Mouse (Mus musculus) ES-E14 (cell line): ENCODE data around the gene 5830411N06Rik. TPM values are rescaled to one million over a fixed set of nuclear protein-coding genes. Genes with fewer than 3 reads are reported as not detected.

Source experiments
- DNase-seq: peaks from one replicate; pipeline ENCODE4 v3.0.0-alpha.2; 2013; ENCODE audit warnings: low read depth, low spot score
- H3K27ac ChIP-seq: 2 replicates; pipeline ENCODE4 v1.5.1; 2012; ENCODE audit warnings: low read depth, mild to moderate bottlenecking, low read length, moderate library complexity, mixed read lengths; ENCODE audit not compliant: poor library complexity, insufficient read depth, severe bottlenecking
- H3K36me3 ChIP-seq: 2 replicates; pipeline ENCODE4 v1.6.1; 2012; ENCODE audit warnings: mild to moderate bottlenecking, low read length, moderate library complexity, mixed read lengths; ENCODE audit not compliant: control insufficient read depth, poor library complexity, insufficient read depth, severe bottlenecking
- H3K4me1 ChIP-seq, 2 experiments: fragments of 150-350 bp in 1 of 2; sonication (generic) in 1 of 2; 2 replicates each; pipeline ENCODE4 v1.6.1; 2012; ENCODE audit warnings: low read length in 2 of 2, mild to moderate bottlenecking in 1 of 2, mixed read lengths in 1 of 2; ENCODE audit not compliant: control insufficient read depth in 2 of 2, insufficient read depth in 2 of 2, poor library complexity in 1 of 2
- H3K4me3 ChIP-seq, 2 experiments: fragments of 150-350 bp in 1 of 2; sonication (generic) in 1 of 2; 2 replicates each; pipeline ENCODE4 v1.5.1; 2012; ENCODE audit warnings: low read length in 2 of 2, low read depth in 1 of 2, mild to moderate bottlenecking in 1 of 2, mixed read lengths in 1 of 2; ENCODE audit not compliant: insufficient read depth in 1 of 2, poor library complexity in 1 of 2, severe bottlenecking in 1 of 2
- H3K9ac ChIP-seq: 2 replicates; pipeline ENCODE4 v1.6.1; 2012; ENCODE audit warnings: low read depth, mild to moderate bottlenecking, low read length, mixed read lengths; ENCODE audit not compliant: poor library complexity, insufficient read depth, severe bottlenecking
- H3K9me3 ChIP-seq: fragments of 150-350 bp; sonication (generic); 2 replicates; pipeline ENCODE4 v1.6.1; 2012; ENCODE audit warnings: low read depth, mild to moderate bottlenecking, low read length; ENCODE audit not compliant: control insufficient read depth, insufficient read depth
- CHD2 ChIP-seq: IDR thresholded peaks from 2 replicates; pipeline ENCODE4 v1.6.1; 2014; ENCODE audit warnings: mild to moderate bottlenecking, low read depth, low read length, inconsistent platforms
- HCFC1 ChIP-seq: IDR thresholded peaks from 2 replicates; pipeline ENCODE4 v1.6.1; 2012; ENCODE audit warnings: low read length, inconsistent platforms, borderline replicate concordance; ENCODE audit not compliant: insufficient read depth
- MAFK ChIP-seq: IDR thresholded peaks from 2 replicates; pipeline ENCODE4 v1.6.1; 2014; ENCODE audit warnings: mild to moderate bottlenecking, low read depth, low read length, inconsistent platforms; ENCODE audit not compliant: insufficient read depth
- ZC3H11A ChIP-seq: IDR thresholded peaks from 2 replicates; pipeline ENCODE4 v1.6.1; 2012; ENCODE audit warnings: low read depth, mild to moderate bottlenecking, inconsistent platforms, low read length, borderline replicate concordance
- ZNF384 ChIP-seq: IDR thresholded peaks from 2 replicates; pipeline ENCODE4 v1.6.1; 2012; ENCODE audit warnings: low read depth, low read length, inconsistent platforms
- in situ Hi-C, 2 experiments: fragments of 600-800 bp; cut with MboI; formaldehyde crosslinking; loops; one replicate each; pipeline ENCODE4 v1.15.1; 2025; ENCODE audit warnings: low sequenced_read_pairs in 2 of 2, inconsistent platforms in 1 of 2; ENCODE audit not compliant: unreplicated experiment in 2 of 2
- total RNA-seq: library from RNA; depleted of rRNA; stranded (reverse); fragments of 300-350 nt; gene quantifications from 2 replicates; pipeline ENCODE4 v1.2.3, GENCODE M21; 2012; rRNA removed

5830411N06Rik gene
- total RNA-seq = not detected in 2 replicates

- TF ChIP-seq HCFC1 (no peak), CHD2 (no peak), MAFK (no peak)
- Histone ChIP-seq H3K36me3 (no peaks in the 10 kb centered on the region), H3K4me3 (no peak within 1 kb of the TSS), H3K9me3 (no peaks in the 10 kb centered on the region), H3K27ac (no peak within 1 kb of the TSS), H3K9ac (no peak within 1 kb of the TSS), H3K4me1 (no peaks in the 10 kb centered on the region)
- no peak for DNase-seq
- in situ Hi-C loops = no loop called here
These were observed at the start of gene 5830411N06Rik for GRCm38 (mm10) chr7:140247216-140247615. TSS of gene 5830411N06Rik (plus strand) at chr7:140247284.

DNA sequence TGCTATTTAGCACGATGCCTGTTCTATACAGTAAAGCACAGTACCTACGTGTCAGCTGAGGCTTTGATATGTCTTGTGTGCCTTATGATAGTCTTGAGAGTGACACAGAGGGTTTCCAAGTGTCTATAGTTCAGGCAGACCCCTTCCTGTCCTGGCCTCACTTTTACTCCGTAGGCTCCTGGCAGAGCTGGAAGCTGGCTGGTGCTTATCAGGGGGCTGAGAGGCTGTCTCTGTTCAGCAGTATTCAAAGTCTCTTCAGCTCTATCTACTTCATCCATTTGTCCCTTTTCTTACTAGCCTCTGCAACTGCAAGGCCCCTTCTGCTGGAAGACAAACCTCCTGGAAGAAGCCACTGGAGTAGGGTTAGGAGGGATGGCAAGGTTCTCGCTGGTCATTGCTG, 46.0 kb upstream of the 5830411N06Rik start:
- in situ Hi-C loops = no loop called here
- TF ChIP-seq MAFK (no peak), HCFC1 (no peak), CHD2 (no peak), ZNF384 (no peak), ZC3H11A (no peak)
- DNase-seq = no peak
- Histone ChIP-seq H3K9me3 (no peaks in the 10 kb centered on the region), H3K27ac (no peak overlapping the region), H3K9ac (no peak overlapping the region), H3K4me1 (no peaks in the 10 kb centered on the region), H3K4me3 (no peak overlapping the region), H3K36me3 (no peaks in the 10 kb centered on the region)

- no peak for TF ChIP-seq CHD2
- no peak for TF ChIP-seq ZC3H11A
- no peak for TF ChIP-seq MAFK
- no peak for TF ChIP-seq HCFC1
- no peak for TF ChIP-seq ZNF384
- Histone ChIP-seq H3K27ac (no peak within 1 kb of the TSS), H3K4me1 (no peaks in the 10 kb centered on the region), H3K4me3 (no peak within 1 kb of the TSS), H3K36me3 (no peaks in the 10 kb centered on the region), H3K9ac (no peak within 1 kb of the TSS), H3K9me3 (no peaks in the 10 kb centered on the region)
- DNase-seq = no peak
- in situ Hi-C loops = no loop called here
These were observed 41.2 kb upstream of the 5830411N06Rik start, which contains the start of gene Olfr524 for GRCm38 (mm10) chr7:140205864-140206263. TSS of gene Olfr524 (minus strand) at chr7:140205964.

DNA sequence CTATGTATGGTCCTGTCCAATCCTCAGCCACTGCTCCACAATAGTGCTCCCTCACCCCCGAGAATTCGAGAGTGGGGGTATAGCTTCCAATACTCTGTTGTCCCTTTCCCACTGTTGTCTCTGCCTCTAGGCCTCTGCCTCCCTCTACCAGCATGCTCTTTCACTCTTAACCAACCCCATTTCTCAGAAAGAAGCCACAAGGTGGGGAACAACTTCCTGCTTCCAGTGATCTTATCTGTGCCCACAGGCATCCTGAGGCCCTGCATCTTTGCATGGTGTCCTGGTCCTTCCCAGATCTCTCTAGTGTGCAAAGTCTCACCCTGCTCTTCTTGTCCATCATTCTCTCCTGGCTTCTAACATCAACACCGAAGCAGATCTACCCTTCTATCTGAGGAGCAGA, 40.2 kb upstream of the 5830411N06Rik start:
- DNase-seq = no peak
- in situ Hi-C loops = no loop called here
- H3K4me1 ChIP-seq = no peaks in the 10 kb centered on the region
- no peak overlapping the region for H3K9ac ChIP-seq
- no peak overlapping the region for H3K4me3 ChIP-seq
- TF ChIP-seq HCFC1 = no peak
- TF ChIP-seq CHD2 = no peak
- TF ChIP-seq ZNF384 = no peak
- no peak for TF ChIP-seq ZC3H11A
- TF ChIP-seq MAFK = no peak
- no peaks in the 10 kb centered on the region for H3K36me3 ChIP-seq
- no peak overlapping the region for H3K27ac ChIP-seq
- H3K9me3 ChIP-seq = no peaks in the 10 kb centered on the region

GRCm38 (mm10) chr7:140208153-140208552, 38.9 kb upstream of the 5830411N06Rik start:
- TF ChIP-seq MAFK (no peak), CHD2 (no peak), HCFC1 (no peak), ZNF384 (no peak), ZC3H11A (no peak)
- Histone ChIP-seq H3K4me3 (no peak overlapping the region), H3K9ac (no peak overlapping the region), H3K36me3 (no peaks in the 10 kb centered on the region), H3K9me3 (no peaks in the 10 kb centered on the region), H3K27ac (no peak overlapping the region), H3K4me1 (no peaks in the 10 kb centered on the region)
- no peak for DNase-seq
- in situ Hi-C loops = no loop called here
